Mouse (Mus musculus): ENCODE measurements at regions not wholly inside any gene's neighbourhood (a gene's known extent, or its start where the extent isn't known, plus 50 kb on each side); places are given as distances from the start of the nearest gene placed in this dataset.

DNA sequence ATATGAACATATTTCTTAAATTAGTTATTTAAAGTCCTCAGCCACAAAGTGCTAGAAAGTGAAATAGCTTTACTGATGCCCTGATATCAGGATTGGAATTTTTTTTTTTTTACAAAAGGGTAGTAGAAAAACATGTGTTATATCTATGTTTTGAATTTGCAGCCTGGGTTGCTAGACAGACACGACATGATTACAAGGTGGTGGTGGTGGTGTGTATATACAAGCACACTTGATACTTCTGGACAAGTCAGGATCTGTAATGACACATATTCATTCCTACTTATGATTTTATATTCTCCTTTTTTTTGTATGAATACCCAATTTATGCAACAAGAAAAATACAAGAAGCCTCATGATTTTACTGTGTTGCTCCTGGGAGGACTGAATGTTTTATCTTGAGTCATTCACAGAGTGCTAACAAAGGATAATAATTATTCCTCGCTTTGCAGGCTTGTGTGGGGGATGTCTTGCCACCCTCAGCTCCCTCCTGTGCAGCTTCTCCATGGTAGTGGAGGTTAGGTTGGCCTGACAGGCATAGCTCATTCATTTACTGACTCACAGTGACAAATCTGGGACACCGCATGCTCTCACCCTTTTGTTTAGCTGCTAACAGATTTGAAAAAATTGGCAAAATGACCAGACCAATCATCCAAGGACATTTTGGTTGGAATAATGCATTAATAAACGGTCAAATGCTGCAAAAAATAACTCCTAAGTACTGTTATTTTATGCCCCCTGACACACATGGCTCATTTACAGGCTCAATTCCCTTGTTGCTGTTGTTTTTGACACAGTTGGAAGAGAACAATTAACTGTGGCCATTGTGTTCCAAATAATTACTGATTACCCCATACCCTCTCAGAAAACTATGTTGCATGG lies 303.3 kb upstream of the Sel1l start:
- no peak for DNase-seq

DNA sequence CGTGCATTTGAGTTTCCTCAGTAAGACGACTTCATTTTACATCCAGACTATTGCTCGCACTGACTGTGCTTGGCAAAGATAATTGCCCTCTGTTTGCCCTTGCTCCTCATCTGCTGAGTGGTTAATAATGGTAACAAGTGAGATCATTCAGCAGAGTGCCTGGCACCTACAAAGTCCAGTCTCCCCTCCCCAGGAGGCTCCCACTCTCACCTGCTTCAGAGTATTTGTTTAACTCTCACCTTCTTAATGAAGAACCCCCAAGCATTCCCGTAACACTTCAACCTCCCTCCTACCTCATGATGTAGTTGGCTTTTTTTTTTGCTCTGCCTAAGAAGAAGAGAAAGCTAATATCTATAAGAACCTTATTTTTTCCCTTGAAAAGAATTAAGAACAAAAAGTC lies 288.6 kb upstream of the Sel1l start:
- DNase-seq: no peak

- DNase-seq: no peak
These were observed 278.7 kb upstream of the Sel1l start for GRCm38 (mm10) chr12:92127648-92128047.

- DNase-seq: no peak
These were observed 271.3 kb upstream of the Sel1l start for GRCm38 (mm10) chr12:92120164-92120815.

- no peak for DNase-seq
These were observed 260.7 kb upstream of the Sel1l start for GRCm38 (mm10) chr12:92109615-92110014.

- no peak for DNase-seq
These were observed 251.1 kb upstream of the Sel1l start for GRCm38 (mm10) chr12:92100080-92100479.

GRCm38 (mm10) chr12:92092794-92093365 lies 243.9 kb upstream of the Sel1l start:
- no peak for DNase-seq

GRCm38 (mm10) chr12:92073209-92073608 lies 224.3 kb upstream of the Sel1l start:
- DNase-seq: no peak

DNA sequence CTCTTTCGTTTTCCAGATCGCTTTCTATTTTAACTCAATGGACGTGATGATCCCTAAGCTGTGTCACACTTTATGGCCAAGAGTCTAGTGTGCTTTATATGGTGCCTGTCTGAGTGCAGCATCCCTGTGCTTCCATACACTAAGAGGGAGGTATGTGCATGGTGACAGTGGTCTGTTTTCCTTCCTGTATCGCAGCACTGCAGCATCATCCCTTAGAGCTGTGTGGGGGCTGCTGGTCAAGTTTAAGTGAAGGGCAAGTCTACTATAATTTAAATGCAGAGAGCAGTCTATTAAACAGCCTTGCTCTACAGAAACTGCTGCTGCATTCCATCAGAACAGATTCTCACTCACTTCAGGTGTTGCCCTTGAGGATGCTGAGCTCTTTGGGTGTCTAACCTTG lies 213.8 kb upstream of the Sel1l start:
- no peak for DNase-seq

- peak; percentile 76 for DNase-seq
These were observed 191.5 kb upstream of the Sel1l start for GRCm38 (mm10) chr12:92040481-92040880.

GRCm38 (mm10) chr12:92029192-92029591 lies 180.2 kb upstream of the Sel1l start:
- no peak for DNase-seq

DNA sequence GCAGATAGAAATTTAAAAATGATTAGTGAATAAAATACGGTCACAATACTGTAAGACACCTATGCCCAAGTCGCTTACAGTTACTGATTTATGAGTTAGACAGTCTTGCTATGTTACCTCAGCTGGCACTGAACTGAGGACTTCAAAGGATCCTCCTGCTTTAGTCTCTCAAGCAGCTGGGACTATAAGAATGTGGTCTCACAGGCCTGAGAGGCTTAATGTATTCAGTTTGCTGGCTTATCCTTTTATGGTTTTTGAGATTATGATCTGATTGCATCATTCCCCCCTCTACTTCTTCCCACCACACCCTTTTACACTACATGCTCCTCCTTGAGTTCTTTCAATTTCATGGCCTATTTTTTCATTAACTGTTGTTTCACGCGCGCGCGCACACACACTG lies 179.4 kb upstream of the Sel1l start:
- DNase-seq: no peak

GRCm38 (mm10) chr12:92024461-92025218 lies 175.7 kb upstream of the Sel1l start:
- no peak for DNase-seq

DNA sequence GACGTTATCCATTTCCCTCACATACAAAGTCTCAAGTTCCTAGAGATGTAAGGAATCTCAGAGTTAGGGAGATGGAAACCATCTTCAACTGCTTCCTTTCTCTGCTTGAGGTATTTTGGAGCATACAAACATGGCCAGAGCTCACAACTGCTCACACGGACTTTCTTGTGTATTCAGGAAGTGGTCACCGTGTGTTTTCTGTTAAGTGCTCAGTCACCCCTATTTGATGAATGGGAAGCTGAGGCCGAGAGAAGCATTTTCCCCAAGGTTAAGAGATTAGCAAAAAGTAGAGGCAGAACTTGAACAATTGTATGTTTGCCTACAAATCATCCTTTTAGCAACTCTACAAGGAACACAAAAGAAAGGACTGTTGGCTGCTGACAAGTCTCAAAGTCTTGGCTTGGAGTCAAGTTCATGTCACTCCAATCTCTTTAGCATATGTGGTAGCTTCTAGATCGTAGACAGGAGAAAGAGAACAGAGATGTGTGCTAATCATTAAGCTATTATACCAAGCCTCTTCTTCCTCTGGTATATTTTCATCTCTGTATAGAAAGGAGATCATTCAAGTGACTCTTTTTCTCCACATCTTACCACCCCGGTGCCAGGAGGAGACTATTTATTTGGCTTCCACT lies 170.8 kb upstream of the Sel1l start:
- no peak for DNase-seq

DNA sequence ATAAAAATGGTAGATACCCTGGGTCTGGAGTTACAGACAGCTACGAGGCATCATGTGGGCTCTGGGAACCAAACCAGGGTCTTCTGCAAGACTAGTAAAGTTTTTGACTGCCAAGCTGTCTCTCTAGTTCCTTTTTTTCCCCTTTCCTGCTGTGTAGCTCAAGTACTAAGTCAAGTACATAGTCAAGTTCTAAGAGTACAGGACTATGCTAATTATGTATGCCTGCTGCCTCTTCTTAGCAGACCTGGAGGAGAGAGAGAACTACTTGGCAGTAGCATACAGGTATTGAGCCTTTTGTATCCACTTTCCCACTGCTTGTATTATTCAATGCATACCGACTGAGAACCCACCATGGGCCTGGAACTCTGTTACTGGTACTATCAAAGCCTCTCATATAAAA lies 166.4 kb upstream of the Sel1l start:
- no peak for DNase-seq

- peak; percentile 42 for DNase-seq
These were observed 165.0 kb upstream of the Sel1l start for GRCm38 (mm10) chr12:92013979-92014378.

GRCm38 (mm10) chr12:92013244-92013643 lies 164.3 kb upstream of the Sel1l start:
- peak; percentile 78 for DNase-seq

DNA sequence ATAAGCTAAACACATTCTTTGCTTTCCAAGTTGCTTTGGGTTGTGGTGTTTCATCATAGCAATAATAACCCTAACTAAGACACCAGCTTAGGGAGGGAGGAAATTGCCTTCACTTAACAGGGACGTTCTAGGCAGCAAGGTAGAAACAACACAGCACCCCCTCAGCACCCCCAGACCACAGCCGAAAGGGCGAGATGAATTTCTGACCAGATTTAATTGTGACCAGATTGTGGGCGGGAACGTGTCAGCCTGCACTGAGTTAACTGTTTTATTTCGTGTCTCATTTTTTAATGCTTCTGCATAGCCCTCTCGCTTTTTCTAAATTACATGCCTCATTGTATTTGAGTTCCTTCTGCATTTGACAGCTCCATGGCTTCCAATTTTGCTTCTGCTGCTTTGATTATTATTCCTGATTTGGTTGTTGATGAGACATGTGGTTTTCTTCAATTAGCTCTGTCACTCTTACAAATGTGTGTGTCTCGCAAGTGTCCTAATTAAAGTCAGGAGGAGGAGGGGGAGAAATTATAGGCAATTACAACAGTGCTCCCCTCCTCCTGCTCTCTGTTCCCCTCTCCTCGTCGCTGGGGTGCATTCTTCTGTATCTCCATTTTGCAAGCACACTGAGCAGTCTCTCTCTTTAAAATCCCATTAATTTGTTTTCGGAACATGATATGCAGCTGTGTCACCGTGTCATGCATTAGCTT lies 155.6 kb upstream of the Sel1l start:
- no peak for DNase-seq

GRCm38 (mm10) chr12:91999031-91999430 lies 150.1 kb upstream of the Sel1l start:
- no peak for DNase-seq

DNA sequence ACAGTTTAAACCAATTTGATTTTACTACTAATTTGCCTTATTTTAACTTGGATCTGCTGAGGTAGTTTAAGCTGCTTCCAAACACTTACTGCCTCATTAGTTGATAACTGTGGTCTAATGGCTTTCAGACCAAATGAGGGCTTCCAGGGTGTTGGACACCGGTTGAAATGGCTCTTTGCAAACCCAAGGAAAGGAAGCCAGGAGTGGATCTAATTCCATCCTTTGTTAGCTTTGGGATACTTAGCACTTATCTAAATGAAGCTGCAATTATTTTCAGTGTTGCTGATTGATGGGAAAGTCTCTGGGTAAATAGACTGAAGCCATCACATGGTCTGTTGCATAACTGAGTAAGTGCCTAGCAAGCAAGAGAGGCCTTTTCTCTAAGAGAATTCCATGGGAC lies 148.4 kb upstream of the Sel1l start:
- no peak for DNase-seq

- no peak for DNase-seq
These were observed 146.6 kb upstream of the Sel1l start for GRCm38 (mm10) chr12:91995545-91995944.

- DNase-seq: no peak
These were observed 137.5 kb upstream of the Sel1l start for GRCm38 (mm10) chr12:91986448-91986847.
